Mouse (Mus musculus) cerebellum, adult 8-10 months (tissue): ENCODE data around the gene Hoxd3.
A peak's percentile ranks its signal among the peaks of the same experiment; 100 is the strongest.

Source experiments
- DNase-seq: peaks from one replicate; pipeline ENCODE4 v3.0.0; 2022

Gene Hoxd3

DNA sequence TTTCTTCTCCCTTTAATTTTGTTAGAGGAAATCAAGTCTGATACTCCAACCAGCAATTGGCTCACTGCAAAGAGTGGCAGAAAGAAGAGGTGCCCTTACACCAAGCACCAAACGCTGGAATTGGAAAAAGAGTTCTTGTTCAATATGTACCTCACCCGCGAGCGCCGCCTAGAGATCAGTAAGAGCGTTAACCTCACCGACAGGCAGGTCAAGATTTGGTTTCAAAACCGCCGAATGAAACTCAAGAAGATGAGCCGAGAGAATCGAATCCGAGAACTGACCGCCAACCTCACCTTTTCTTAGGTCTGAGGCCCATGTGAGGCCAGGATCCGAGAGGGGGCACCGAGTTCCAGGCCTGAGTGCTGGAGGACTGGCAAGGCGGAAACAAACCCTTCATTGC lies 17.7 kb upstream of the Hoxd3 start:
- DNase-seq, result no peak

DNA sequence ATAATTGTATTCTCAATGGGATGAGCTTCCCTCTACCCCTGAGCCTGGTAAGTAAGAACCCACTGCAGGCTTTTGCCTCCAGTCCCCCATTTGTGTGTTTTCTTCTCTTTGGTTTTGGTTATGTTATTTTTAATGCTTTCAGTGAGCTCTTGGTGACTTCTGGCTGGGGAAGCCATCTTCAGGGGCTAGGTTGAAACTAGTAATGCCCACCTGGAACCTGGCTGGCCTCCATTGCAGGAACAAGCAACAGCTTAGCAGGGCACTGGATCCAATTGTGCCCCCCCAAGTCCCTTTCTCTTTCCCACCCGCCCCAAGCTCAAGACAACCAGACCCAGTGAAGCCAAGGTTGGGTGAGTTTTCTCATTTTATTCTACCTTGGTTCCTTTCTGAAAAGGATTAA lies 16.3 kb upstream of the Hoxd3 start:
- no peak for DNase-seq

DNA sequence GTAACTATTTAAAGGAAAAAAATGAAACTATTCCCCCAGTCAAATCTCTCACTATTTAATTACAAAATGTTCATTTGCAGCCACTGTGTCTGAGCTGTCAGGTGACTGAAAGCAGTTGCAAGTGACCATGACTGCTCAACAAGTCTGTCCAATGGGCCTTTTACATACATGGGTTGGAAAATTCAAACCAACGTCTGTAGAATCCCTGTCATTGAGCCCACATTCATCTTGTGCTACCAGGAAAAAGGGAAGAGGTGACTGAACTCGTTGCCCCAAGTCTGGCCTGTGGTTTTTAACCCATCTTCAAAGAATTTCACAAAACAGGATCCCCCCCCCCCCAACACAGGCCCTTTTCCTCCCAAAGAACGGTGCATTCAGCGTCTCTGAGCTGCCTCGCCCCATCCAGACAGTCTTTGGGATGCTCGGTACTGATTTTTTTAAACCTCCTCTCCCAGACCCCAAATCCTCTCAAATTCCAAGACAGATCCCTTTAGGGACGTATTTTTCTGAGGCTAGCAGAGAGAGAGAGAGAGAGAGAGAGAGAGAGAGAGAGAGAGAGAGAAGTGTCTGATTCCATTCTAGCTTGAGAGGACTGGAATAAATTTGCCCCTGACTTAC lies 15.8 kb upstream of the Hoxd3 start:
- no peak for DNase-seq

DNA sequence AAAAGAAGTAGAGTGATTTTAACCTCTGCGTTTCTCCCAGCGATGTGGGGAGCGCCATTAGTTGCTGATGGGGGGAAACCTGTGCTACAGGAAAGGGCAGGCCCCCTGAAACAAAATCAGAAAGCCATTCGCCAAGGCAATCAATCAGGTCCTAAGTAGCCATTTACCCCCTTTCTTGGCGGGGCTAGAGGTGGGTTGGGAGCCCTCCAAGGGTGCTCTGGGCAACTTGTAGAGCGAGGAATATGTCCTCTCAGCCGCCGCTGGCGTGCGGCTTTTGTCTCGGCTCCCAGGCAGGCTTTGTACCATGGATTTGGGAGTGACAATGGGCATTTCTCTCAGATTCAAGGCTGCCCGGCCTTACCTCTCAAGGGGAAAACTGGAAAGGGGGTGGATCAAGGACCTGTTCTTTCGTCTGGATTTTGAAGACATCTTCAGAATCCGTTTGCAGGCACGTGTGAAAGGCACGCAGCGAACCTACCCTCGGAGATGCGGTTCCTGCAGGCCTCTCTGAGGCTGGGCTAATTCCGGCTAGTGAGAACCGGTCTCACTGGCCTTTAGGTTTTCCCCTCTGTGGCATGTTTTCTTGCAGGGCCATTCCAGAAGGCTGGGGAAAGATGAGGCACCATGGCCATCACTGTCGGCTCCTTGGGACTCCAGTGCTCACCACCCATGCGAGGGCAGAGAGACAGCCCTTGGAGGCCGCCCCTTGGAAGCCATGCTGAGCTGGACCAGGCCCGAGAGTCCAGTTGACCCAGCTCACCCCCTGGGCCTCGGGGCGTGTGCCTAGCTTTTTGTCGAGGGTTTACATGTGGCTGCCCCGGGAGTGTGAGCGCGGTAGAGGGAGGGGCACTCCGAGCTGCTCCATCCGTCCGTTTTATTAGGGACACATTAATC lies 15.0 kb upstream of the Hoxd3 start:
- DNase-seq, result no peak

DNA sequence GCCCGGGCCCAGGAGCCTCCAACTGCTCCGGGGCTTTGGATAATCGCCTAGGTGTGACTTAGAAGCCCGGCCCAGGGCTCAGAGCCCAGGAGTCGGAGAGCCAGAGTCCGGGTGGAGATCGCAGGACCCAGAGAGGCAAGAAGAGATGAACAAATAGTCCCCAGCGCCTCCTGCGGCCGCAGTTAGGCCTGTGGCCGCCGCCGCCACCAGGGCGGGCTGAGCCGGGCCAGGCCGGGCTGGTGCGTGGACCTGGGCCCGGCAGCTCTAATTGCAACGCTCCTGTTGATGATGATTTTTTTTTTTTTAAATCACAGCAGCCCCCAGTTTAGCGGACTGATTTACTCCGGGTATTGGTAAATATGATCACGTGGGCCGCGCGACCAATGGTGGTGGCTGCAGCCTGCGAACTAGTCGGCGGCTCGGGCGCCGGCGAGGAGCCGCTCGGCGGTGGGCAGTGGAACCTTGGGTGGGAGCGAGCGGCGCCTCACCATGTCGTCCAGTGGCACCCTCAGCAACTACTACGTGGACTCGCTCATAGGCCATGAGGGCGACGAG lies 14.1 kb upstream of the Hoxd3 start, which contains the start of gene Hoxd9:
Gene Hoxd9 (plus strand): TSS at position 161 of the 555 bp plus-strand sequence.
- DNase-seq, result no peak

DNA sequence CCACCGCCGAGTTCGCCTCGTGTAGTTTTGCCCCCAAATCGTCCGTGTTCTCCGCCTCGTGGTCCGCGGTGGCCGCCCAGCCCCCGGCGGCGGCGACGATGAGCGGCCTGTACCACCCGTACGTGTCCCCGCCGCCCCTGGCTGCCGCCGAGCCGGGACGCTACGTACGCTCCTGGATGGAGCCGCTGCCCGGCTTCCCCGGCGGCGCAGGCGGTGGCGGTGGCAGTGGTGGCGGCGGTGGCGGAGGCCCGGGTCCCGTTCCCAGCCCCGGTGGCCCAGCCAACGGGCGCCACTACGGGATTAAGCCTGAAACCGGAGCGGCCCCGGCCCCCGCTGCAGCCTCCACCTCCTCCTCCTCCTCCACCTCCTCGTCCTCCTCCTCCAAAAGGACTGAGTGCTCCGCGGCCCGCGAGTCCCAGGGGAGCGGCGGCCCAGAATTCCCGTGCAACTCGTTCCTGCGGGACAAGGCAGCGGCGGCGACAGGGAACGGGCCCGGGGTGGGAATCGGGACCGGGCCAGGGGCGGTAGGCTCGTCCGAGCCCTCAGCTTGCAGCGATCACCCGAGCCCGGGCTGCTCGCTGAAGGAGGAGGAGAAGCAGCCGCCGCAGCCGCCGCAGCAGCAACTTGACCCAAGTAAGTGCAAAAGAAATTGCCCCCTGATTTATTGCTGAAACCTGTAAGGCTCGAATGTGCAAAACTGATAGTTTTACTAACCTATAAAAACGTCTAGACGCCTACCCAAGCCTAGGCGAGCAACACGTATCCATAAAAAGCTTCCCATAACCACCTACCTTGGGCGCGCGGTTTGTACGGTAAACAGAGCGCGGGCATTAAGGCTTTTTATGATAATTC lies 13.3 kb upstream of the Hoxd3 start:
- no peak for DNase-seq

DNA sequence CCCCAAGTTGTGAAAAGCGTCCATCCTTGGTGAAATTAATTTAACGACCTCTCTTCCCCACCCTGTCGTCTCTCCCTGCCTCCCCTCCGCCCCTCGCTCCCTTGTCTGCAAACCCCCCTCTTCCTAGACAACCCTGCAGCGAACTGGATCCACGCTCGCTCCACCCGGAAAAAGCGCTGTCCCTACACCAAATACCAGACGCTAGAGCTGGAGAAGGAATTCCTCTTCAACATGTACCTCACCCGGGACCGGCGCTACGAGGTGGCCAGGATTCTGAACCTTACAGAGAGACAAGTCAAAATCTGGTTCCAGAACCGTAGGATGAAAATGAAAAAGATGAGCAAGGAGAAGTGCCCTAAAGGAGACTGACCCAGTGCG lies 12.7 kb upstream of the Hoxd3 start:
- no peak for DNase-seq

DNA sequence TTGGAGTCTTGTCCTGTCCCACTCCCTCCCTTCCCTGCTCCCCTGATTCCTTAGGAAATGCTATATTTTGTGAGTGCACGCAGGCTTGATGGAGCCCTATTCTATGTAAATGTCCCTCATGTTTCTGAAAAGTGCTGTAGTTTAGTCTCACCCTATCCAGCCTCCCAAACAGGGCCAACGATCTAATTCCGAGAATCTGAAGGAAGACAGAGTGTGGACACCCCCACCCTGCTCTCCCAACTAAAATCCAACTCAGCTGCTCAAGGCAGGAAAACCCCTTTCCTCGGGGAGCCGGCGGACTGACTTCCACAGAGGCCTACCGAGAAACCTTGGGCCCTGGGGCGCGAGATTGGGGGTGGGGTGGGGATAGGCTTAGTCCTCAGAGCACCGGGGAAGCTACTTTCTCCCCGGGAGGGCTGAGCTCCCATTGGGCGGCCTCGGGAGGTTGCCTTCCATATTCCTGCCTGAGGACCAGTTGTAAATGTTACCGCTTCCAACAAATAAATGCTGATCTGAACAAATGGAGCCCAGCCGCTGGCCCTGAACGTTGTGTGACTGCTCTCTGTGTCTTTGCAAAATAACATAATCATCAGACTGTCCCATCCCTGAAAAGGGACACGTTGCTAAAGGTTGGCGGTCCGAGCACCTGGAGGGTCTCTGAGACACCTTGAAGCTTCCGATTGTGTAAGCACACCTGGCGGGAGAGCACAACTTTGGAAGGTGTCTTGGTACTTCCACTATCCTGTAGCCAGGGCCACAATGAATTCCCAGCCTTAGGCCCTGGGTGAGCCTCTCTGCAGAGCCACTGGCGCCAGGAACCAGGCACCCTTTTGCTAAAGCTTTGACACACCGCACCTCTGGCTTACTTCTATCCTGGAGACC lies 11.8 kb upstream of the Hoxd3 start:
- DNase-seq, result no peak

DNA sequence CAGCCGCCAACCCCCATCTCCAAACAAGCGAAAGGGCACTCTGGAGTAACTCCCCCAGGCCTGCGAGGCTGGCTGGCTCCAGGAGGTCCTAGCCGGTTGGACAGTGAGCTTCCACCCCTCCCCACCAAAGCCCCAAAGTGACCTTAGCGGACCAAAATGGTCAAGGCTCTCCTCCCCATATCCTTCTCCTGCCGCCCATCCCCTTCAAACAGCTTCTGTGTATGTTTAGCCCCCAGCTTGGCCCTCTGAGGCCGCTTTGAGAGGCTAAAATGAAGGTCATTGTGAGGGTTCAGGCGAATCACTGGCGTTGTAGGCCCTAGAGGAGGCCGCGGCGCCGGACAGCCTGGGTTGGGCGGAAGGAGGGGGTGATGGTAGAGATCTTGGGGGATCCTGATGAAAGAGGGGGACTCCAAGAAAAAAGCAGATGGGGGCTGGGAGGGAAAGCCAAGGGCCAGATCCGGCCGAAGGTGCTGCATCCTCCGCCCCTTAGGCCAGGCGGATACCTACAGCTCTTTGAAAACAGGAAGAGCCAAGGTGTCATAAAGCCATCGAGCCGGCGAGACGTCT lies 11.1 kb upstream of the Hoxd3 start:
- no peak for DNase-seq

DNA sequence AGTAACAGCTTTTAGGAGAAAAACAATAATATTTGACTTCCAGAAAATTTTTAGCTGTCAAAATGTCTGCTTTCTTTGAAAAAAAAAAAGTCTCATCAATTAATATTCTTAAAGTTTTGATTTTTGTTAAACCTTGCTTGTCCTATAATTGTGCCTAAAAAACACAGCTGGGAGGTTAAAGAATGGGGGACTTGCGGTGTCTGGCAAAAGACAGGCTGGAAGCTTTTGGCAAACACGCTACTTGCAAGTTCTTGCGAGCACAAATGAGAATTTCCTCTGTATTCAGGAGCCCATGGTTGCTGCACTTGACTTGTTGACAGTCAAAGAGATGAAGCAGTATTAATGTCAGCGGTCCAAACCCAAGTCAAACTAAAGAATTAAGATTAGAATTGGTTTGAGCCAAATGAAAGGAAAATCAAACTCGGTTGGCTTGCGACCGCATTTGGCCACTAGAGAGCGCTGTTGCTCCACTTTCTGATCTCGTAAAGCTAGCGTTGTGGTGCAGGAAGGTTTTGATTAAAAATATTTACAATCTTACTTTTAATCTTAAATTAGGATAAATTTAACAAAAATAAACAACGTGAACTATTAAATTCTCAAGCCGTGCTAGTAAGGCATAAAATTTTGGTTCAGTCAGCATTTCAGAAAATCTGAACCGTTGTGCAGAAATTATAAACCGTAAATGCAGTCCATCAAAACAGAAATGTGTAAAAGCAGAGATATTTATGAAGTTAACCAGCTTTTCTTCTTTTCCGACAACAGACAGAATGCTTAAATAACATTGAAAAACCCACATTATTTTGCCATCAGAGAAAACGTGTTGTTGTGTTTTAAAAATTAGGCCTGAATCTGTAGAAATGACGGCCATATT lies 9.5 kb upstream of the Hoxd3 start:
- peak; percentile 56 for DNase-seq

DNA sequence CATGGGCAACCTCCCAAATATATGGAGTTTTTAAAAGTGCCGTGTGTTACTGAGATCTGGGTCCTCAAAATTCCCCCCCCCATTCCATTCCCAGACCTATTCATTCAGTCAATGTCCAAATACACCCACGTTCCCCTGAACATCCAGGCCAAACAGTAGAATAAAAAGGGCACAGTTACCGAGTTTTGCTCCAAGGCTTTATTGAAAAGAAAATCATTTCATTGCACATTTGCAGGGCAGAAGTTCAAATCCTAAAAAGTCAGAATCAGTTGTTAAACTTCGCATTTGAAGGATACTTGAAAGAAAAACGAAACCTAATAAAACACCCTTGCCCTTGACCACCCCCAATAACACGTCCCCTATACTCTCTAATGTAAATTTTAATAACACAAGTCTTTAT lies 8.9 kb upstream of the Hoxd3 start:
- DNase-seq, result no peak

DNA sequence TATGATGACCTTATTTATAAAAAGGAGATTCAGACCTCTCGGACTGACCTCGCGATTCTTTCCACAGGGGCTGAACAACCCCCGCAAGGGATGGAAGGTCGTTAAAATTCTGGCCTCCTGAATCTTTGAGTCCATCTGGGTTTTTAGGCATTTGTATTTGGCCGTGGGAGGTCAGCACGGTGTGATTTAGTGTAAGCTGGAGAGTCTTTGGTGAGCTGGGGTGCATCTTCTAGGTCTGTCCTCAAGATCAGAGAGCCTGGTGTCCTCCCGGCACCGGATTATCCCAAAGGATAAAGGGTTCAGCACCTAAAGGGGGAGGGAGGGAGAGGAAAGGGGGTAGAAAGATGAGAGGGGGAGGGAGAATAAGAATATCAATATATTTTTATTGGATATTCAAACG lies 8.4 kb upstream of the Hoxd3 start:
- no peak for DNase-seq

DNA sequence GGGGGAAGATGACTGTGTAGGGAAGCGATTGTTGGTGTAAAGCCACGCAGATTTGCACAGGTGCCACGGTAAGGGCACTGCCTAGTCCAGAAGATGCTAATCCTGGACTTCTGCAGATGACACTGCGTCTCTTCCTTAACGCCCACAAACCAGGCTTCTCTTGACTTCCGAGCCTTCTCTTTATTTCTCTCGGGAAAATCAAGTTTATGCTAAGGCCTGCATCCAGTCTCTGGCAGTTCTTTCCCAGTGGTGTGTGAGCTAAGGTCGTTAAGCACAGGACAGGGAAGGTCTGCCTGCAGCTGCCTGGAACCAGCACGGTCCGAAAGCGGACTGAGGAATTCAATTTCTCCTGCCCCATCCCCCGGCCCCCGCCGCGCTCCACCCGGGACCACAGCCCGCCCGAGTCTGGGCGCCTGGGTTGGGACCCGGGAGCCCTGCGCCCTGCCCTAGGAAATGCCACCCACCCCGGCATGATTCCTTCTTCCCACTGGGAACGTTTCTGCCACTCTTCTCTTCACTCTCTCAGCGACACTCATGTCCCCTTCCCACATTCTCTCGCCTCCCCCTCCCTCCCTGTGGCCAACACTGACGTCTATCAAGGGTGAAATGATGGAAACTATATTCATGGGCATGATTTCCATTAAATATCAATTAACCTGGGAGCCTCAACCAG lies 7.9 kb upstream of the Hoxd3 start:
- DNase-seq, result no peak

DNA sequence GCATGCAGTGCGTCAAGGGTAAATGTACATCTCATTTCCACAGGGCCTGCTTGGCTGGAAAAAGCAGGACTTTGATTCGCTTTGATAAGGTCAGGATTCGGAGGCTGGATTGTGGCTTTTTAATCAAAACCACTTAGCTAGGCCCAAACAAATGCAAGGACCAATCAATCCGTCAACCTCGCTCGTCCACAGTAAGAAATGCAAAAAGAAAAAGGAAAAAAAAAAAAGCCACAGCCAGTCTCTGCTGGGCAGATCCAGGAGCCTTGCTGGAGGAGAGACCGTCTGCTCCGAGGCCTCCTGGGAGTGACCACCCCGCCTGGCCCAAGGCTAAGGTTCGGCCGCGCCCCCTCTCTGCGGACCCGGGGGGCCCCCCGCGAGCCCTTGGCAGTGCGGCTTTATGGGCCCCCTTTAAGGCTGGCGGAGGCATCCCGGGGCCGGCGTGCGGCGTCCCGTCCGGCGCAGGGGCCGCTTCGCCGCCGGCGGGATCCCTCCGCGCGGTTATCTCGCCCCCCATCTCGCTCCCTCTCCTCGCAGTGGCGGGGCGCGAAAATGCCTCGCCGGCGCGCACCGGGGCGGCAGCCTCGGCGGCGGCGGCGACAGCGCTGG lies 7.2 kb upstream of the Hoxd3 start, which contains the start of gene Hoxd8:
Gene Hoxd8 (plus strand): TSS at position 223 of the 606 bp plus-strand sequence.
- no peak for DNase-seq

DNA sequence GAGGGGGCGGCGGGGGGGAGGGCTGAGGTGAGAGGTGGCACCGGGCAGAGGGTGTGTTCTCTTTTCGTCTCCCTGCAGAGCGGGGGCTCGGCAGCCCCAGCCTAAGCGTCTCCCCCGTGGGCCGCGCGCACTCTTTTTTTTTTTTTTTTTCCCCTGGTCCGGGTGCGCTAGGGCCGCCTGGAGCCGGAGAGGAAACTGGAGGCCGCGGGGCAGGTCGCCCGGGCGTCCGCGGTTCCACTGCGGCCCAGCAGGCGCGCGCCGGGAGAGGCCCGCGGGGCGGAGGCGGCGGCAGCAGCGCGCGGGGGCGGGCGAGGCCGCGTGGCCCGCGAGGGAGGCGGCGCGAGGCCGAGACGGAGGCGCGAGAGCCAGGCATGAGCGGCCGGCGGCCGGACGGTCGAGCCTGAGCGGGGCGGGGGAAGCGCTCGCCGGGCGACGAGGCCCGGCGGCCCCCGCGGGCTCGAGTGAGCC lies 6.7 kb upstream of the Hoxd3 start:
- no peak for DNase-seq

DNA sequence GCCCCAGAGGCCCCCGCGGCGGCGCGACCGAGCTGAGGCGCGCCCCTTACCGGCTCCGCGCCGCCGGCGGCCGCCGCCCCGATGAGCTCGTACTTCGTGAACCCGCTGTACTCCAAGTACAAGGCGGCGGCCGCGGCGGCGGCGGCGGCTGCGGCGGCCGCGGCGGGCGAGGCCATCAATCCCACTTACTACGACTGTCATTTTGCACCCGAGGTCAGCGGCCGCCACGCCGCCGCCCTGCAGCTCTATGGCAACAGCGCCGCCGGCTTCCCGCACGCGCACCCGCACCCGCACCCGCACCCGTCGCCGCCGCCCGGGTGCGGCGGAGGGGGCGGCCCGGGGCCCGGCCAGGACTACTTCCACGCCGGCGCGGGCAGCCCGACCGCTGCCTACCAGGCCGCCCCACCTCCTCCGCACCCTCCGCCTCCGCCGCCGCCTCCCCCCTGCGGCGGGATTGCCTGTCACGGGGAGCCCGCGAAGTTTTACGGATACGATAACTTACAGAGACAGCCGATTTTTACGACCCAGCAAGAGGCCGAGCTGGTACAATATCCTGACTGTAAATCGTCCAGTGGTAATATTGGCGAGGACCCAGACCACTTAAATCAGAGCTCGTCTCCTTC lies 6.1 kb upstream of the Hoxd3 start:
- DNase-seq, result no peak

DNA sequence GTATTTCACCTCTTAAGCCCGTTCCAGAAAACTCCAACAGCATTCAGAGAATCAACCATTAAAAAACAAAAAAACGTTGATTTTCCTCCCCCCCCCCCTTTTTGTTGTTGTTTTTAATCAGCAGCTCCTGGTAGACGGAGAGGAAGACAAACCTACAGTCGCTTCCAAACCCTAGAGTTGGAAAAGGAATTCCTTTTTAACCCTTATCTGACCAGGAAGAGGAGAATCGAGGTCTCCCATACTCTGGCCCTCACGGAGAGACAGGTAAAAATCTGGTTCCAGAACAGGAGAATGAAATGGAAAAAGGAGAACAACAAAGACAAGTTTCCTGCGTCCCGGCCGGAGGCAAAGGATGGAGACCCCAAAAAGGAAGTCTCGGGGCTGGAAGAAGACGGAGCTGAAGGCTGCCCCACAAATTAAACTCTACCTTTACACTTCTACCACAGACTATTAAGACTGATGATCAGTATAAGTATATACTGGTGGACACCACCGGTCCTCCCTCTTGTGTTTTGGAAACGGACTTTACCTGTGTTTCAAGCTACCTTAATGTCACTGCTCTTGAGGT lies 5.2 kb upstream of the Hoxd3 start:
- DNase-seq, result no peak

DNA sequence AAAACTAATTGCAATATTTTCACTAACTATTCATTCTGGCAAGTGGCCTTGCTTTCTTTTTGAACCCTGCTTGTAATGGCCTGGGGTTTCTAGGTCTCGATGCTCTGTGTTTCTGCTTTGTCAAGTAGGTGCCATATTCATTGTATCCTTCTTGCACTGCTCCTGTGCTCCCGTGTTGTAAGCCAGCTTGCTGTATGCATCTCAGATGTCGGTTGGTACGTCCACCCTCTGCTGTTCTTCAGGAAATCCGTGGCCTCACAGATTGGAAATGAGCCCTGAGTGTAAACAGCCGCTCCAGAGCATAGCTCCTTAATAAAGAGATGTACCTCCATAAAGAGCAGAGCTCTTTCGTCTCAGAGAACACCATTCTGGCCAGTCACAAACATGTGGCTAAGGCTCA lies 4.1 kb upstream of the Hoxd3 start:
- DNase-seq, result no peak

DNA sequence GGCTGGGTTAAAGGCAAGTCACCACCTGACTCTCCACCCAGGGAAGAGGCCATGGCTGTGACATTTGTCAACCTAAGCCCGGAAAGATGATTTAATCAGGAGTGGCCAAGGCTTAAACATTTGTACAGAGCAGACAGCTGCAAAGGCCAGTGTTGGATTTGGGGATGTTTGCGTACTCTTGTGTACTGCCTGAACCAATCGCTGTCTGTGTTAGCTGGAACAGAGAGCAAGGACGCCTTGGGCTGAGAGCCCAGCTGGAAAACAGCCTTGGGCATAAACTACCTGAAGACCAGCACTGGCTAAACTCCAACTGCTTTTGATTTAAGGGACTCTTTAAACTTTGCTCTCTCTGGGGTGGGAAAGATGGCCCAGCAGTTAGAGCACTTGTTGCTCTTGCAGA lies 3.1 kb upstream of the Hoxd3 start:
- no peak for DNase-seq
